Comparison of ENCODE assay signal across 22 mouse cellular contexts in genomic region chr4:125847568-125847967, GRCm38 (mm10).
"Had no signal": no experiment of that assay in that cellular context is flagged by ENCODE, and none has a peak within 500 bp of the region (broad histone marks: within the 10 kb centered on the region; RNA-seq: fewer than 3 reads in every experiment).

No protein-coding gene starts in this region.

- DNase-seq: kidney, adult 2 months; kidney, postnatal 25 days; left cerebral cortex, postnatal 4 days; liver, postnatal 0 days; lung, embryonic 14.5 days; retina, postnatal 1 day; right cerebral cortex, postnatal 25 days; spleen, adult 18-20 months; thymus, postnatal 25 days had no signal

- H3K27me3 ChIP-seq: limb, embryonic 15.5 days; neural tube, embryonic 13.5 days; stomach, embryonic 15.5 days had no signal

- H3K4me2 ChIP-seq: limb, embryonic 12.5 days; limb, embryonic 15.5 days; liver, embryonic 11.5 days; lung, embryonic 14.5 days; midbrain, embryonic 12.5 days; neural tube, embryonic 13.5 days; stomach, embryonic 15.5 days had no signal

- H3K9ac ChIP-seq: limb, embryonic 12.5 days; limb, embryonic 15.5 days; liver, embryonic 14.5 days; liver, postnatal 0 days; lung, embryonic 14.5 days; midbrain, embryonic 12.5 days; neural tube, embryonic 13.5 days; stomach, embryonic 15.5 days had no signal

- H3K36me3 ChIP-seq: limb, embryonic 12.5 days; limb, embryonic 15.5 days; midbrain, embryonic 12.5 days; neural tube, embryonic 13.5 days; stomach, embryonic 15.5 days had no signal

- H3K4me3 ChIP-seq: limb, embryonic 12.5 days; limb, embryonic 15.5 days; midbrain, embryonic 12.5 days; myocyte; neural tube, embryonic 13.5 days; stomach, embryonic 15.5 days had no signal

- H3K4me1 ChIP-seq: stomach, embryonic 15.5 days had no signal

- H3K27ac ChIP-seq: kidney, postnatal 0 days; limb, embryonic 12.5 days; limb, embryonic 15.5 days; liver, embryonic 14.5 days; macrophage; midbrain, embryonic 12.5 days; neural tube, embryonic 13.5 days; stomach, embryonic 15.5 days had no signal

- H3K9me3 ChIP-seq: limb, embryonic 12.5 days; limb, embryonic 15.5 days; midbrain, embryonic 12.5 days; neural tube, embryonic 13.5 days; stomach, embryonic 15.5 days had no signal

- ATAC-seq: intestine, postnatal 0 days; liver, postnatal 0 days; lung, postnatal 0 days; midbrain, embryonic 16.5 days had no signal
